Mouse (Mus musculus): ENCODE data around the gene Itga2b.

Itga2b gene

GRCm38 (mm10) chr11:102469648-102470357, at the start of gene Itga2b:
TSS of gene Itga2b (minus strand) at chr11:102470122.
- no peak for DNase-seq

GRCm38 (mm10) chr11:102514793-102515424, 45.0 kb upstream of the Itga2b start:
- DNase-seq, result no peak

GRCm38 (mm10) chr11:102510226-102510625, 40.3 kb upstream of the Itga2b start:
- DNase-seq, result no peak

GRCm38 (mm10) chr11:102496732-102497131, 26.8 kb upstream of the Itga2b start:
- no peak for DNase-seq

GRCm38 (mm10) chr11:102496206-102496605, 26.3 kb upstream of the Itga2b start:
- no peak for DNase-seq

- DNase-seq, result no peak
Observed at GRCm38 (mm10) chr11:102495742-102496141, 25.8 kb upstream of the Itga2b start.

GRCm38 (mm10) chr11:102495114-102495513, 25.2 kb upstream of the Itga2b start:
- no peak for DNase-seq

- no peak for DNase-seq
Observed at GRCm38 (mm10) chr11:102494063-102494650, 24.2 kb upstream of the Itga2b start.

- no peak for DNase-seq
Observed at GRCm38 (mm10) chr11:102493241-102493640, 23.3 kb upstream of the Itga2b start.

GRCm38 (mm10) chr11:102487901-102488300, 18.0 kb upstream of the Itga2b start:
- no peak for DNase-seq

GRCm38 (mm10) chr11:102486733-102487386, 16.9 kb upstream of the Itga2b start:
- peak; percentile 66 for DNase-seq

GRCm38 (mm10) chr11:102481779-102482178, 11.9 kb upstream of the Itga2b start:
- DNase-seq, result no peak

GRCm38 (mm10) chr11:102480897-102481296, 11.0 kb upstream of the Itga2b start:
- no peak for DNase-seq

GRCm38 (mm10) chr11:102480111-102480510, 10.2 kb upstream of the Itga2b start:
- DNase-seq, result no peak

- no peak for DNase-seq
Observed at GRCm38 (mm10) chr11:102479581-102479980, 9.7 kb upstream of the Itga2b start.

- DNase-seq, result no peak
Observed at GRCm38 (mm10) chr11:102478671-102479070, 8.7 kb upstream of the Itga2b start.

GRCm38 (mm10) chr11:102475027-102475426, 5.1 kb upstream of the Itga2b start:
- no peak for DNase-seq

- peak; percentile 95 for DNase-seq
Observed at GRCm38 (mm10) chr11:102467041-102467631, 2.8 kb downstream of the Itga2b start.

GRCm38 (mm10) chr11:102465713-102466436, 4.0 kb downstream of the Itga2b start:
- DNase-seq, result peak; percentile 83

- no peak for DNase-seq
Observed at GRCm38 (mm10) chr11:102464901-102465300, 5.0 kb downstream of the Itga2b start.

- DNase-seq, result no peak
Observed at GRCm38 (mm10) chr11:102461764-102462163, 8.2 kb downstream of the Itga2b start.

- DNase-seq, result no peak
Observed at GRCm38 (mm10) chr11:102460541-102460940, 9.4 kb downstream of the Itga2b start.
